Mouse (Mus musculus) T-helper 2 cell (primary cell): ENCODE measurements around the gene Gm21833.
"Not testable (repeated sequence)": the region's sequence is repeated elsewhere in the genome, so short reads cannot be mapped to it uniquely, and the experiment has no call there.

Source experiments
- in situ Hi-C: fragments of 300-600 bp; cut with MboI, MseI; formaldehyde crosslinking; loops from one replicate; pipeline ENCODE4 v1.15.1; 2025; ENCODE audit warnings: high pct_unique_total_duplicates

The Gm21833 gene

GRCm38 (mm10) chr16:82828082-82828481 is at the start of gene Gm21833:
TSS of gene Gm21833 (plus strand) at chr16:82828382.
- in situ Hi-C loops, result not testable (repeated sequence)

DNA sequence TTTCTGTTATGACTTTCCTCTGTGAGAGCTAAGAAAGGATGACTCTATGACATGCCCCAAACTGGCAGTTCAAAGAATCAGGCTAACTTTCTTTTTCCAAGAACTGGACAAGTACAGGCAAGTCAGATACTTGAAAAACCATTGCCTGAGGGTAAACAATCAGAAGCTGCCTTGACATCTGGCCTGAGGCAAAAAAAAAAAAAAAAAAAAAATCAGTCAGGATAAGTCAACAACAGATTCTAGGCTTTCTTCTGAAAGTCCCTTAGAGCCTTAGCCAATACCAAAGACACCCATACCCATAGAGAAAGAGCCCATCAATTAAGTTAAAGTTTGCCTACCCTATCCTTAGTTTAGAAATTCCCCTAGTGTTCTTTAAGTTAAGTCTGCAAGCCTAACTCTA is 38.7 kb upstream of the Gm21833 start:
- in situ Hi-C loops, result no loop called here

DNA sequence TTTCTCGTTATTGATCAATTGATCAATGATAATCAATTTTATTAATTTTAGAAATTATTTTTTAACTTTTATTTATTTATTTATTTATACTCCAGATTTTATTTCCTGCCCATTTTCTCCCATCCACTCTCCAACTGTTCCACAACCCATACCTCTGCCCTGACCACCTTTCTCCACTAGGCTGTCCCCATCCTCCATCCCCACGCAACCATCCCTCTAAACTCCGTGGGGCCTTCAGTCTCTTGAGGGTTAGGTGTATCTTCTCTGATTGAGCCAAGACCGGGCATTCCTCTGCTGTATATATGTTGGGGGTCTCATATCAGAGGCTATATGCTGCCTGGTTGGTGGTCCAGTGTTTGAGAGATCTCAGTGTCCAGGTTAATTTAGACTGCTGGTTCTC is 31.7 kb upstream of the Gm21833 start:
- in situ Hi-C loops, result no loop called here

DNA sequence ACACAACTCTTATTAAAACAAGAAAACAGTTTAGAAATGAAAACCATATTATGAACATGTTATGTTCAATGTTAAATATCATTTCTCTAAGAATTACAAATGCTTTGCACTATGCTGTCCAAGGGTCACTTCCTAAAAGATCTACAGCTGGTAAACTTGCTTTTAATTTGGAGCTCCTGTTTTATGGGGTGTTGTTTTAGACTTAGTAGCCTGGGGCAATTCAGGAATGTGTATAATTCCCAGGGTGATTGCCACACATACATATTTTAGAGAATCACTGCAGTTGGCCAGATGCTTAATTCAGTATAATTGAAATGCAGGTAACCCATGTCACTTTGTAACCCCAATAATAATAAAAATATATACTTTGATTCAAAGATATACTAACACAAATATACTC is 12.9 kb upstream of the Gm21833 start:
- in situ Hi-C loops, result no loop called here

GRCm38 (mm10) chr16:82816615-82817014 is 11.6 kb upstream of the Gm21833 start:
- in situ Hi-C loops, result no loop called here

DNA sequence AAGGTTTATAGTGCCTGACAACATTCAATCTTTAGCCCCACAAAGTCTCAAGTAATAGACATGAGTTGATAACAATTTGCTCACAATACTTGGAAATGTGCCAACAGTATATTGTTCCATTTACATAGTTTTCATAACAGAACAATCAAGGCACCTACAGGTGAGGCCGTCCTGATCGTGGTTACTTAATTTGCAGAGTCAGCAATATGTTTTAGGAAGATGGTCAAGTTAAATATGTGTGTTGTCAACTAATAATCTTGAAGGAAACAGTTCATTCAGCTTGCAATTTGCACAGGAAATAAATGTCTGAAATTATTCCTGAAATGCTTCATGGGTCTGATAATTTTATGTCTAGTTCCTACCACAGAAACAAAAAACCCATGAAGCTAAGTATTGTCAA is 27.6 kb downstream of the Gm21833 start:
- in situ Hi-C loops, result no loop called here

DNA sequence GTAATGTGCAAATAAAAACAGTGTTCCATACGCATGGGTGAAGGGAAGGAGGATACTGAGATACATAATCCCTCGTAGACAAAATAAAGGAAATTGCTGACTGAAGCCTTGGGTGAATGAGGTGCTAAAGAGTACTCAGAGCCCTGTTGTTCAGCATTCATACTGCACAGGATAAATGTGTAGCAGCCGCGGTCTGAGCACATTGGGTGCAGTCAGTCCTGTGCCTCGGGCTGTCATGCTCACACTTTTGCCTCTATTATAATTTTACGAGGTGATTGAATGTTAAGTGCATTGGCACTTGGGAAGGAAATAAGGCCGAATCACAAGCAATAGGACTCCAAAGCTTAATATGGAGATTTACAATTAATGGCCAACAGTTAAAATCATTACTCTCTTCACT is 36.4 kb downstream of the Gm21833 start:
- in situ Hi-C loops, result no loop called here
